Comparison of ENCODE assay signal across 25 mouse cellular contexts in the genomic region with DNA sequence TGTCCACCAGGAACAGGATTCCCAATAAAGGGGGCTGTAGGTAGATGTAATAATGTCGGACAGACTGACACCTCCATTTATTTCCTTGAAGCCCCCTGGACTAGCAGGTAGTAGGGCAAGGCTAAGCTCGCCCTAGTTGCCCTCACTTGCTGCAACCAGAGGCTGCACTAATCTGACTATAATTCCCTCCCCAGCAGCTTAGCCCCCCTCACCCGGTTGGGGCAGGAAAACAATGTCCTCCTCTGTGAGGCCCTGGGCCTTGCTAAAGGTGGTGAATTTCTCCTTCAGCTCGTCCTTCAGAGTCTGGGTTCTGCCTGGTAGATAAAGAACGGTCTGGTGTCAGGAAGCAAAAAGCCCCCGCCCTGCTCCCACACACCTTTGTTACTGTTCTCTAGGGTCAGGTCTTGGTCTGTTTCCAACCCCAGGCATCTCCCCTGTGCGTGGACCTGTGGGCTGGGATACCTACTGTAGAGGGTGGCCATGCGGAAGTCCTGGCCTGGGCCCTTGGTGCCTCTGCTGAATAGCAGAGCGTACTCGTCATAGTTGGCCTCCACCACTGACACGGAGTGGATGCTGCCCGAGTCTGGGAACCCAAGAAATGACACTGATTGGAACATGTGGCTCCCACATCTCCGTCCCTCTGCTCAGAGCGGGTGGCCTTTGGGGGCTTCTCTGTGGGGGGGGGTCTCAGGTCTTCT. TPM values are rescaled to one million over a fixed set of nuclear protein-coding genes. Genes with fewer than 3 reads are reported as not detected.
DNase-seq lines count a peak whose midpoint lies in the region; ATAC-seq and TF ChIP-seq lines count a peak whose summit lies in the region.
"Had no signal": no experiment of that assay in that cellular context is flagged by ENCODE, and none has a peak within 500 bp of the region (broad histone marks: within the 10 kb centered on the region; RNA-seq: fewer than 3 reads in every experiment).

No protein-coding gene starts in this region.

- no peak for TF ChIP-seq CTCF in thymus, adult 2 months (IDR thresholded peaks at IDR 0.05; ENCODE audit: borderline replicate concordance, control insufficient read depth, extremely low read depth, insufficient read depth, low read length, poor library complexity)
- TF ChIP-seq CTCF in olfactory bulb, adult 2 months (IDR thresholded peaks at IDR 0.05; ENCODE audit: insufficient read depth, low read depth, low read length) = no peak

- H3K27me3 ChIP-seq in heart, embryonic 13.5 days (replicated peaks) = no peaks in the 10 kb centered on the region
- H3K27me3 ChIP-seq in thymus, adult 2 months (ENCODE audit: control insufficient read depth, insufficient read depth, low read length) = no peaks in the 10 kb centered on the region
- H3K27me3 ChIP-seq: liver, embryonic 15.5 days had no signal

- 0 out of 2 replicates have a peak overlapping the region, but pooled peaks have one; percentile 6 for H3K9ac ChIP-seq in heart, embryonic 13.5 days
- H3K9ac ChIP-seq: liver, embryonic 15.5 days had no signal

- H3K4me1 ChIP-seq in heart, embryonic 13.5 days = peaks cover 37% of the 10 kb centered on the region
- peaks cover 49% of the 10 kb centered on the region for H3K4me1 ChIP-seq in thymus, adult 2 months (replicated peaks; ENCODE audit: control insufficient read depth, insufficient read depth, low read length)
- peaks cover 19% of the 10 kb centered on the region for H3K4me1 ChIP-seq in olfactory bulb, adult 2 months (ENCODE audit: control insufficient read depth, insufficient read depth, low read length)

- no peak for DNase-seq in heart, postnatal 36 days
- DNase-seq in thymus, adult 2 months = no peak
- no peak for DNase-seq in thymus, postnatal 4 days
- no peak for DNase-seq in gastrocnemius, postnatal 4 days (ENCODE audit: low spot score in 2 of 2)
- DNase-seq: cerebellum, adult 11 months; gastrocnemius, postnatal 10 days; kidney, adult 9 months; kidney, postnatal 4 days; thymus, adult 18-20 months had no signal

- H3K4me3 ChIP-seq in heart, embryonic 13.5 days = no peak overlapping the region
- no peak overlapping the region for H3K4me3 ChIP-seq in thymus, adult 2 months (ENCODE audit: control insufficient read depth, insufficient read depth, low read length)
- no peak overlapping the region for H3K4me3 ChIP-seq in olfactory bulb, adult 2 months (ENCODE audit: insufficient read depth, low read depth, low read length)
- H3K4me3 ChIP-seq: forebrain, embryonic 10.5 days; hindbrain, embryonic 10.5 days; liver, embryonic 15.5 days had no signal

- intact Hi-C loops in heart, postnatal 36 days (cut with DNase I) = no loop called here

- H3K36me3 ChIP-seq in heart, embryonic 13.5 days = no peaks in the 10 kb centered on the region
- H3K36me3 ChIP-seq in thymus, adult 2 months (ENCODE audit: control insufficient read depth, insufficient read depth, low read length) = no peaks in the 10 kb centered on the region
- H3K36me3 ChIP-seq: forebrain, embryonic 10.5 days; G1E; hindbrain, embryonic 10.5 days; liver, embryonic 15.5 days had no signal

- H3K9me3 ChIP-seq in heart, embryonic 13.5 days = no peaks in the 10 kb centered on the region
- H3K9me3 ChIP-seq: forebrain, embryonic 10.5 days; G1E; hindbrain, embryonic 10.5 days; liver, embryonic 15.5 days had no signal

- no peak overlapping the region for H3K27ac ChIP-seq in heart, embryonic 13.5 days (replicated peaks)
- peak overlapping the region; percentile 5; the same call in 1 of the 2 replicates for H3K27ac ChIP-seq in thymus, adult 2 months (ENCODE audit: control insufficient read depth, insufficient read depth, low read length)
- H3K27ac ChIP-seq in olfactory bulb, adult 2 months (ENCODE audit: insufficient read depth, low read depth, low read length) = 0 out of 2 replicates have a peak overlapping the region, but pooled peaks have one; percentile 16
- H3K27ac ChIP-seq: forebrain, embryonic 10.5 days; hindbrain, embryonic 10.5 days; liver, embryonic 15.5 days had no signal

- no peak for ATAC-seq in heart, embryonic 13.5 days (ENCODE audit: extremely low read depth, insufficient number of reproducible peaks, low FRiP score, low TSS enrichment)
- ATAC-seq in erythroid progenitor cell, adult 5-6 weeks (replicated peaks; ENCODE audit: low FRiP score, poor library complexity, severe bottlenecking) = no peak
- ATAC-seq: midbrain, embryonic 16.5 days had no signal

- no peak overlapping the region for H3K4me2 ChIP-seq in heart, embryonic 13.5 days
- H3K4me2 ChIP-seq: liver, embryonic 15.5 days had no signal

- 60% methylated on average over 14 of the region's 14 CpGs for WGBS in heart, embryonic 13.5 days
- WGBS in thymus, adult 2 months = 92% methylated on average over 14 of the region's 14 CpGs
- 78% methylated on average over 14 of the region's 14 CpGs for WGBS in olfactory bulb, adult 2 months

- TF ChIP-seq POLR2A in thymus, adult 2 months (IDR thresholded peaks at IDR 0.05; ENCODE audit: control insufficient read depth, extremely low read depth, insufficient read depth, low read length, poor library complexity) = no peak
- TF ChIP-seq POLR2A in olfactory bulb, adult 2 months (IDR thresholded peaks at IDR 0.05; ENCODE audit: insufficient read depth, low read depth, low read length) = no peak

RNA-seq across cellular contexts. Expression of gene Ptgds, which starts 2.1 kb away (rescaled TPM):
- 19.8 and 20.7 TPM in 2 replicates for polyA plus RNA-seq in heart, embryonic 13.5 days (2015; fragmentation: Nextera tagmentation; extraction: Ambion mirVana)
- 100 to 1,000 TPM; 189 to 202 TPM for total RNA-seq in heart, postnatal 36 days (2021)
- polyA plus RNA-seq in thymus, adult 2 months (2012; rRNA removed) = 4.4 and 13.8 TPM in 2 replicates
- 758 and 1,988 TPM in 2 replicates for polyA plus RNA-seq in olfactory bulb, adult 2 months (2012; ENCODE audit: insufficient read depth, insufficient read length, low replicate concordance, missing spikeins)
- total RNA-seq in gastrocnemius, postnatal 4 days (2021) = 1 to 10 TPM; 2.9 to 3.9 TPM
- not detected in 2 replicates for total RNA-seq in erythroid progenitor cell, adult 5-6 weeks (2015; ENCODE audit: low replicate concordance)
- not detected in 2 replicates for total RNA-seq in erythroid progenitor cell, adult 5-6 weeks (2017; ENCODE audit: low replicate concordance)
- total RNA-seq: megakaryocyte, adult 5-6 weeks had no signal
- polyA plus RNA-seq: G1E; neural tube, embryonic 11.5 days had no signal

RNA-seq across cellular contexts. Expression of gene Paxx, which starts 6.9 kb away (rescaled TPM):
- 25.6 and 25.7 TPM in 2 replicates for polyA plus RNA-seq in heart, embryonic 13.5 days (2015; fragmentation: Nextera tagmentation; extraction: Ambion mirVana)
- 10 to 100 TPM; 23.0 to 23.4 TPM for total RNA-seq in heart, postnatal 36 days (2021)
- 165 and 192 TPM in 2 replicates for polyA plus RNA-seq in thymus, adult 2 months (2012; rRNA removed)
- not detected in 2 replicates for polyA plus RNA-seq in olfactory bulb, adult 2 months (2012; ENCODE audit: insufficient read depth, insufficient read length, low replicate concordance, missing spikeins)
- 10 to 100 TPM; 40.0 to 45.9 TPM for total RNA-seq in gastrocnemius, postnatal 4 days (2021)
- total RNA-seq in erythroid progenitor cell, adult 5-6 weeks (2015; ENCODE audit: low replicate concordance) = 17.6 and 24.5 TPM in 2 replicates
- total RNA-seq in erythroid progenitor cell, adult 5-6 weeks (2017; ENCODE audit: low replicate concordance) = 5.3 TPM in 1 of 2 replicates, not detected in the other

RNA-seq across cellular contexts. Expression of gene Clic3, which starts 11.1 kb away (rescaled TPM):
- 1.8 and 2.5 TPM in 2 replicates for polyA plus RNA-seq in heart, embryonic 13.5 days (2015; fragmentation: Nextera tagmentation; extraction: Ambion mirVana)
- total RNA-seq in heart, postnatal 36 days (2021) = 1 to 10 TPM; 1.2 to 1.6 TPM
- 11.6 and 17.3 TPM in 2 replicates for polyA plus RNA-seq in thymus, adult 2 months (2012; rRNA removed)
- not detected in 2 replicates for polyA plus RNA-seq in olfactory bulb, adult 2 months (2012; ENCODE audit: insufficient read depth, insufficient read length, low replicate concordance, missing spikeins)
- under 1 TPM in 1 of 2 experiments, not detected in 1; 0.34 TPM for total RNA-seq in gastrocnemius, postnatal 4 days (2021)
- total RNA-seq in erythroid progenitor cell, adult 5-6 weeks (2015; ENCODE audit: low replicate concordance) = not detected in 2 replicates
- not detected in 2 replicates for total RNA-seq in erythroid progenitor cell, adult 5-6 weeks (2017; ENCODE audit: low replicate concordance)
- total RNA-seq: megakaryocyte, adult 5-6 weeks had no signal
- polyA plus RNA-seq: G1E had no signal

RNA-seq across cellular contexts. Expression of gene Lcn12, which starts 26.0 kb away (rescaled TPM):
- polyA plus RNA-seq in heart, embryonic 13.5 days (2015; fragmentation: Nextera tagmentation; extraction: Ambion mirVana) = not detected in 2 replicates
- not detected for total RNA-seq in heart, postnatal 36 days (2021)
- polyA plus RNA-seq in thymus, adult 2 months (2012; rRNA removed) = not detected in 2 replicates
- not detected in 2 replicates for polyA plus RNA-seq in olfactory bulb, adult 2 months (2012; ENCODE audit: insufficient read depth, insufficient read length, low replicate concordance, missing spikeins)
- total RNA-seq in gastrocnemius, postnatal 4 days (2021) = not detected
- not detected in 2 replicates for total RNA-seq in erythroid progenitor cell, adult 5-6 weeks (2015; ENCODE audit: low replicate concordance)
- not detected in 2 replicates for total RNA-seq in erythroid progenitor cell, adult 5-6 weeks (2017; ENCODE audit: low replicate concordance)
- total RNA-seq: adrenal gland, adult 18-20 months; G1E; gastrocnemius, postnatal 10 days; layer of hippocampus, postnatal 25 days; left cerebral cortex, postnatal 14 days; megakaryocyte, adult 5-6 weeks had no signal
- polyA plus RNA-seq: embryonic facial prominence, embryonic 14.5 days; forebrain, embryonic 10.5 days; G1E; hindbrain, embryonic 10.5 days; limb, embryonic 14.5 days; liver, embryonic 15.5 days; lung, postnatal 0 days; midbrain, embryonic 16.5 days; neural tube, embryonic 11.5 days had no signal

RNA-seq across cellular contexts. Expression of gene Fbxw5, which starts 32.8 kb away (rescaled TPM):
- 73.8 and 83.9 TPM in 2 replicates for polyA plus RNA-seq in heart, embryonic 13.5 days (2015; fragmentation: Nextera tagmentation; extraction: Ambion mirVana)
- total RNA-seq in heart, postnatal 36 days (2021) = 10 to 100 TPM; 82.7 to 92.8 TPM
- polyA plus RNA-seq in thymus, adult 2 months (2012; rRNA removed) = 59.2 and 77.5 TPM in 2 replicates
- polyA plus RNA-seq in olfactory bulb, adult 2 months (2012; ENCODE audit: insufficient read depth, insufficient read length, low replicate concordance, missing spikeins) = 706 TPM in 1 of 2 replicates, not detected in the other
- total RNA-seq in gastrocnemius, postnatal 4 days (2021) = 10 to 100 TPM; 62.5 to 71.4 TPM
- total RNA-seq in erythroid progenitor cell, adult 5-6 weeks (2015; ENCODE audit: low replicate concordance) = 10.1 and 13.0 TPM in 2 replicates
- total RNA-seq in erythroid progenitor cell, adult 5-6 weeks (2017; ENCODE audit: low replicate concordance) = 3.6 and 20.9 TPM in 2 replicates

Comparison
In these comparisons a context has a peak if more than half of its experiments do, and no peak if none do; other contexts are left out.
1. RNA of gene Ptgds, which starts 2.1 kb away (total RNA-seq): 189 to 202 TPM in heart, postnatal 36 days; 2.9 to 3.9 TPM in gastrocnemius, postnatal 4 days and not detected in erythroid progenitor cell, adult 5-6 weeks; every median in the first group is over 10 times any median in the second.